Mouse (Mus musculus) liver, embryonic 15.5 days (tissue): Measurements from ENCODE around the gene Hectd4. TPM values are rescaled to one million over a fixed set of nuclear protein-coding genes. Genes with fewer than 3 reads are reported as not detected.

Experiments
- ATAC-seq: fragments of 200-750 bp; cut with Nextera tagmentation; 2 replicates; pipeline ENCODE4 v1.8.0; 2017; ENCODE audit warnings: moderate number of reproducible peaks, mild to moderate bottlenecking, moderate library complexity; ENCODE audit not compliant: insufficient read depth
- H3K27ac ChIP-seq: fragments of 300-500 bp; sonication (generic); replicated peaks from 2 replicates; pipeline ENCODE4 v1.5.1; 2015; ENCODE audit warnings: mild to moderate bottlenecking, inconsistent platforms
- H3K27me3 ChIP-seq: fragments of 300-500 bp; sonication (generic); 2 replicates; pipeline ENCODE4 v1.6.1; 2015; ENCODE audit warnings: mild to moderate bottlenecking, inconsistent platforms
- H3K36me3 ChIP-seq: fragments of 300-500 bp; sonication (generic); replicated peaks from 2 replicates; pipeline ENCODE4 v1.6.1; 2015; ENCODE audit warnings: moderate library complexity, mild to moderate bottlenecking, inconsistent platforms
- H3K4me1 ChIP-seq: fragments of 300-500 bp; sonication (generic); replicated peaks from 2 replicates; pipeline ENCODE4 v1.6.1; 2015; ENCODE audit warnings: inconsistent platforms
- H3K4me2 ChIP-seq: fragments of 300-500 bp; sonication (generic); 2 replicates; pipeline ENCODE4 v1.6.1; 2015; ENCODE audit warnings: moderate library complexity, mild to moderate bottlenecking, inconsistent platforms
- H3K4me3 ChIP-seq: fragments of 300-500 bp; sonication (generic); replicated peaks from 2 replicates; pipeline ENCODE4 v1.5.1; 2015; ENCODE audit warnings: mild to moderate bottlenecking, inconsistent platforms
- H3K9ac ChIP-seq: fragments of 300-500 bp; sonication (generic); 2 replicates; pipeline ENCODE4 v1.6.1; 2015; ENCODE audit warnings: moderate library complexity, mild to moderate bottlenecking, inconsistent platforms
- H3K9me3 ChIP-seq: fragments of 300-500 bp; sonication (generic); replicated peaks from 2 replicates; pipeline ENCODE4 v1.6.1; 2016; ENCODE audit warnings: inconsistent platforms
- WGBS: fragments of 180-500 bp; shearing (Covaris S2); methylation state at CpG from one replicate; pipeline ENCODE4 v1.1.7; 2015; ENCODE audit warnings: mixed read lengths; ENCODE audit not compliant: insufficient replicate concordance; 5-methylcytosine and 5-hydroxymethylcytosine counted together
- polyA plus RNA-seq: library from polyadenylated mRNA; unstranded; fragments of >200 nt; fragmentation: Nextera tagmentation; extraction: Ambion mirVana; gene quantifications from 2 replicates; pipeline ENCODE4 v1.2.1, GENCODE M21; 2015

The Hectd4 gene
- polyA plus RNA-seq, result 10.1 and 12.0 TPM in 2 replicates

- H3K9ac ChIP-seq, result peak within 1 kb of the TSS; percentile 98
- peak within 1 kb of the TSS; percentile 99 for H3K4me3 ChIP-seq
- no peaks in the 10 kb centered on the region for H3K27me3 ChIP-seq
- peaks cover 62% of the 10 kb centered on the region for H3K4me1 ChIP-seq
- ATAC-seq, result peak; percentile 23
- H3K9me3 ChIP-seq, result no peaks in the 10 kb centered on the region
- H3K4me2 ChIP-seq, result peak within 1 kb of the TSS; percentile 68
- no peaks in the 10 kb centered on the region for H3K36me3 ChIP-seq
- peak within 1 kb of the TSS; percentile 98 for H3K27ac ChIP-seq
- WGBS, result under 1% methylated on average over 81 of the region's 90 CpGs
These were observed at the start of gene Hectd4 for GRCm38 (mm10) chr5:121219980-121220731. Gene Hectd4, plus strand, starts transcription at chr5:121220219.

GRCm38 (mm10) chr5:121172835-121173234, 47.2 kb upstream of the Hectd4 start:
- H3K4me3 ChIP-seq, result no peak overlapping the region
- ATAC-seq, result no peak
- WGBS, result 81% methylated on average over 4 of the region's 4 CpGs
- peaks cover 18% of the 10 kb centered on the region for H3K4me1 ChIP-seq
- H3K27me3 ChIP-seq, result no peaks in the 10 kb centered on the region
- H3K4me2 ChIP-seq, result no peak overlapping the region
- H3K27ac ChIP-seq, result no peak overlapping the region
- no peak overlapping the region for H3K9ac ChIP-seq
- no peaks in the 10 kb centered on the region for H3K9me3 ChIP-seq
- peaks cover 33% of the 10 kb centered on the region for H3K36me3 ChIP-seq

GRCm38 (mm10) chr5:121179077-121179857, 40.8 kb upstream of the Hectd4 start:
- Histone ChIP-seq H3K9ac (no peak overlapping the region), H3K27me3 (no peaks in the 10 kb centered on the region), H3K36me3 (peaks cover 5% of the 10 kb centered on the region; the same call in 1 of the 2 replicates), H3K4me2 (no peak overlapping the region), H3K4me1 (peaks cover 39% of the 10 kb centered on the region), H3K4me3 (no peak overlapping the region), H3K9me3 (no peaks in the 10 kb centered on the region), H3K27ac (no peak overlapping the region)
- no peak for ATAC-seq
- WGBS, result 73% methylated on average over 9 of the region's 9 CpGs

- no peak for ATAC-seq
- Histone ChIP-seq H3K27ac (no peak overlapping the region), H3K9me3 (no peaks in the 10 kb centered on the region), H3K9ac (no peak overlapping the region), H3K36me3 (no peaks in the 10 kb centered on the region), H3K4me1 (peaks cover 67% of the 10 kb centered on the region), H3K4me3 (no peak overlapping the region), H3K27me3 (no peaks in the 10 kb centered on the region), H3K4me2 (no peak overlapping the region)
- 84% methylated on average over 9 of the region's 9 CpGs for WGBS
These were observed 36.8 kb upstream of the Hectd4 start for GRCm38 (mm10) chr5:121183269-121183668.

- Histone ChIP-seq H3K4me1 (peaks cover 72% of the 10 kb centered on the region), H3K36me3 (no peaks in the 10 kb centered on the region), H3K27me3 (no peaks in the 10 kb centered on the region), H3K9ac (no peak overlapping the region), H3K9me3 (no peaks in the 10 kb centered on the region), H3K27ac (no peak overlapping the region), H3K4me2 (no peak overlapping the region), H3K4me3 (no peak overlapping the region)
- ATAC-seq, result no peak
- WGBS, result 66% methylated on average over 2 of the region's 2 CpGs
These were observed 35.6 kb upstream of the Hectd4 start for GRCm38 (mm10) chr5:121184375-121184774.

- no peaks in the 10 kb centered on the region for H3K27me3 ChIP-seq
- peaks cover 76% of the 10 kb centered on the region for H3K4me1 ChIP-seq
- H3K4me3 ChIP-seq, result no peak overlapping the region
- H3K27ac ChIP-seq, result peak overlapping the region; percentile 69
- no peaks in the 10 kb centered on the region for H3K36me3 ChIP-seq
- peak; percentile 62 for ATAC-seq
- 15% methylated on average over 11 of the region's 11 CpGs for WGBS
- H3K9ac ChIP-seq, result peak overlapping the region; percentile 30; the same call in 1 of the 2 replicates
- peak overlapping the region; percentile 44 for H3K4me2 ChIP-seq
- no peaks in the 10 kb centered on the region for H3K9me3 ChIP-seq
These were observed 35.0 kb upstream of the Hectd4 start for GRCm38 (mm10) chr5:121184945-121185551.

- peaks cover 83% of the 10 kb centered on the region for H3K4me1 ChIP-seq
- no peak for ATAC-seq
- H3K9ac ChIP-seq, result no peak overlapping the region
- no peaks in the 10 kb centered on the region for H3K36me3 ChIP-seq
- no peaks in the 10 kb centered on the region for H3K9me3 ChIP-seq
- WGBS, result 77% methylated on average over 8 of the region's 8 CpGs
- no peak overlapping the region for H3K4me2 ChIP-seq
- no peaks in the 10 kb centered on the region for H3K27me3 ChIP-seq
- H3K27ac ChIP-seq, result no peak overlapping the region
- H3K4me3 ChIP-seq, result no peak overlapping the region
These were observed 32.4 kb upstream of the Hectd4 start for GRCm38 (mm10) chr5:121187580-121188001.

- Histone ChIP-seq H3K9me3 (no peaks in the 10 kb centered on the region), H3K36me3 (no peaks in the 10 kb centered on the region), H3K27ac (no peak overlapping the region), H3K27me3 (no peaks in the 10 kb centered on the region), H3K4me1 (peaks cover 90% of the 10 kb centered on the region), H3K4me2 (no peak overlapping the region), H3K4me3 (no peak overlapping the region), H3K9ac (no peak overlapping the region)
- no peak for ATAC-seq
- WGBS, result 83% methylated on average over 9 of the region's 9 CpGs
These were observed 31.8 kb upstream of the Hectd4 start for GRCm38 (mm10) chr5:121188265-121188664.

GRCm38 (mm10) chr5:121189182-121189581, 30.8 kb upstream of the Hectd4 start:
- Histone ChIP-seq H3K9me3 (no peaks in the 10 kb centered on the region), H3K36me3 (no peaks in the 10 kb centered on the region), H3K4me3 (0 out of 2 replicates have a peak overlapping the region, but pooled peaks have one; percentile 0), H3K27me3 (no peaks in the 10 kb centered on the region), H3K9ac (no peak overlapping the region), H3K4me2 (peak overlapping the region; percentile 85), H3K27ac (no peak overlapping the region), H3K4me1 (peaks cover 92% of the 10 kb centered on the region)
- ATAC-seq, result no peak
- WGBS, result 58% methylated on average over 9 of the region's 9 CpGs

GRCm38 (mm10) chr5:121190210-121190835, 29.7 kb upstream of the Hectd4 start:
- WGBS, result 18% methylated on average over 21 of the region's 21 CpGs
- Histone ChIP-seq H3K9ac (peak overlapping the region; percentile 93), H3K4me3 (peak overlapping the region; percentile 86), H3K4me2 (peak overlapping the region; percentile 85), H3K27ac (peak overlapping the region; percentile 81), H3K36me3 (no peaks in the 10 kb centered on the region), H3K4me1 (peaks cover 91% of the 10 kb centered on the region), H3K9me3 (no peaks in the 10 kb centered on the region), H3K27me3 (no peaks in the 10 kb centered on the region)
- ATAC-seq, result no peak
